Mouse (Mus musculus) v-Abl transformed pro-B cells (cell line): ENCODE data around the gene Cavin1.

Source experiments
- in situ Hi-C, 2 experiments: fragments of 400-800 bp; cut with MboI; formaldehyde crosslinking; loops; one replicate each; pipeline ENCODE4 v1.15.1; 2025; ENCODE audit not compliant: unreplicated experiment in 2 of 2

Gene Cavin1

DNA sequence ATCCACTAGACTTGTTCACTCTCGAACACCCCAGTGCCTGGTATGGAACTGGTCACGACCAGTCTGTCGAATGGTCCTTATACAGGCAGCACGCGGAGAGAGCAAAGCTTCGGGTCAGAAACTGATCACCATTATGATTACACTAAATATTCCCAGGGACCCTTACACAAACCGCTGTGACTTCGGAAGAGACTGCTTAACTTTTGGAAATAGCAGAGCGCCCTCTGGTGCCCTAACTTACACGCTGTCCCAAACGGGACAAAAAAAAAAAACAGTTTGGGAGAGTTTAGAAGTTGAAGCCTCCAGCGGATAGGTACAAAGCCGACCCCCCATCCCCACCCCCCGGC is 11.2 kb downstream of the Cavin1 start:
- in situ Hi-C loops = loop anchor here (5.0 to 10.0 kb wide), 8 partner anchors 67 to 597 kb away; no protein-coding TSS in a partner anchor

DNA sequence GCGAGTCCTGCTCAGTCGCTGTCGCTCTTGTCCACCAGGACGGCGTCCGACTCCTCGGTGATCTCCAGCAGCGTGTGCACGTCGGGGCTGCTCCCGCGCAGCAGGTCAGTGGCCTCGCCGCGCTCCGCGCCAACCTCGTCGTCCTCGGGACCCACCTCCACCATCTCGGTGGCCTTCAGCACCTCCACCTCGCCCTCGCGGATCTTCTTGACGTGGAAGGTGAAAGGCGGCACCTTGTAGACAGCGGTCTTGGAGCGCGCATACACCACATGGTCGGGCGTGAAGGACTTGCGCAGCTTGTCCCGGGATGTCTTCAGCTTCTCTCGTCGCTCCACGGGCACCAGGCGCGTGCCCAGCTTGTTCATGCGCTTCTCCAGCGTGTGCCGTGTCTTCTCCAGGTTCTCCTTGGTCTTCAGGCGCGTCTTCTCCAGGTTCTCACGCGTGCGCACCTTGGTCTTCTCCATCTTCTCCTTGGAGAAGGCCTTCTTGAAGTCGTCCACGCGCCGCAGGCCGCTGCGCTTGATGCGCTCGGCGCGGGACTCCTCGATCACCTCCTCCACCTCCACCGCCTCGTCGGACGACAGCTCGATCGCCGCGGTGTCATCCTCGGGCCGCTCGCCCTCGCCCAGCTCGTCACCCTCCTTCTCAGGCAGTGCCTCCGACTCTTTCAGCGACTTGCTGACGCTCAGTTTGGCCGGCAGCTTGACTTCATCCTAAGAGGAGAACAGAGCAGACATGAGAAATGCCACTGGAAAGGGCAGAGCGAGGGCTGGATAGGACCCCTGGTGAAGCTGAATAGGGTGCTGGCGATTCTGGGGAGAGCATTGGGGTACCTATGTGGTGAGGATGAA is 11.8 kb downstream of the Cavin1 start:
- in situ Hi-C loops = loop anchor here (5.0 to 10.0 kb wide), 8 partner anchors 67 to 597 kb away; no protein-coding TSS in a partner anchor

DNA sequence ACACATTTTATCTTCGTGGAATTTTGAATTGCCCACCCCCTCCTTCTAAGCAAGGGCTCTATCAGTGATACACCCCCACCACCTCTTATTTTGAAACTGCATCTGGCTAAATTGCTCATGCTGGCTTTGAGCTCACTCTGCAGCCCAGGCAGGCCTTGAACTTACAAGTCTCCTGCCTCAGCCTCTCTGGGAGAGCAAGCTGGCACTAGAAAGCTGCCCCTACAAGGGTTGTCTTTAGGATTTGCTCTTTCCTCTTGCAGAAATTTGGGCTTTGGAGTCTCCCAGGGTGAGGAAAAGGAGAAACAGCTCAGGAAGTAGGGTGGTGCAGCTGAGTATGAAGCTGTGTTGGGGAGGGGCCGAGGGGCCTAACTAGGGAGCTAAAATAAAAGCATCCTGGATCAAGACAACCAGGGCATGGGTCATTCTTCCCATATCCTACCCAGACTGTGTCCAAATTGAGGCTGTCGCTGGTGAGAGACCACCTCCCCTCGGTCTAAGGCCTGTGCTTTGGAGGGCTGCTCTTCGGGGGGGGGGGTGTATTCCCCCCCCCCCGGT is 12.7 kb downstream of the Cavin1 start:
- in situ Hi-C loops = loop anchor here (5.0 to 10.0 kb wide), 8 partner anchors 66 to 596 kb away; no protein-coding TSS in a partner anchor

DNA sequence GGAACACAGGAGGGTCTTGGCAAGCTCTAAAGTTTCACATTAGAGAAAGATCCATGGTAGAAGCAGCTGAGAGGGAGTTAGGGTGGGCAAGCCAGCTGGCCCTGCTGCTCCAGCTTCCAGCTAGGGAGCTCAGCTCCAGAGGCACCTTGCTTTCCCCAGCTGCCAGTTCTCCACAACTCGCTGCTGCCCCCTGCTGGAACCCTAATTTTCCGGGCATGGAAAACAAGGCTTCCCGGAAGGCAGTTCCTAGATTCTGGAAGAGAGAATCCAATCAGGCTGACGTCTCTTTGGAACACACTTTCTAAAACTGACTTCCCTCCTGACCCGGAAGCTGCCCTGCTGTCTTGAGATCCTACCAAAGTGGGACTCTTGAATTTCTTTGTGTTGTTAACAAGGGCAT is 13.4 kb downstream of the Cavin1 start:
- in situ Hi-C loops = loop anchor here (5.0 to 10.0 kb wide), 8 partner anchors 65 to 595 kb away; no protein-coding TSS in a partner anchor

DNA sequence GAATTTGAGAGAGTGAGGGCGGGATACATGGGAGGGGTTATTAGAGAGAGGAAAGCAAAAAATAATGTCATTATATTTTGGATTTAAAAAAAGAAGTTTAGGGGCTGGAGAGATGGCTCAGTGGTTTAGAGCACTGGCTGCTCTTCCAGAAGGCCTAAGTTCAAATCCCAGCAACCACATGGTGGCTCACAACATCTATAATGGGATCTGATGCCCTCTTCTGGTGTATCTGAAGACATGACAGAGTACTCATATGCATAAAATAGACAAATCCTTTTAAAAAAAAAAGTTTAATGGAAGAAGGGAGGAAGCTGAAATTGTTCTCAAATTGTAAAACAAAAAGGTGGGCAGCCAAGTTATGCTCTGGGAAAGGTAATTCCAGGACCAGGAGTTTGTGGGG is 21.1 kb downstream of the Cavin1 start:
- in situ Hi-C loops = no loop called here

DNA sequence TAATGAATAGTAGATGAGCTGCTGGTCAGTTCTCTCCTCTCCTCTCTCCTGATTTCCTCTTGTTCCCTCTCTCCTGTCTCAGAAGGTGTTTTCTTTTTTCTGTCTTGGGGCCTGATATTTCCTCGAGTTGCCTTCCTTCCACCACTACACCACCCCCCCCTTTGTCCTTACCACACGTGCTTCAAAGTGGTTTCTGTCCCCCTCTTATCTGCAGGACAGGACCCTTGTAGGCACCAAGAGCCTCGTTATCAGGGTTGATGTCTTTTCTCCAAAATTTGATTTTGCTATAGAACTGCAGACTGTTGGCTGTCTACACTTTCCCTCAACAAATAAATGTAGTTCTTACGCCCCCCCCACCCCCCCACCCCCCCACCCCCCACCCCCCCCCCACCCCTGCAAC is 22.4 kb downstream of the Cavin1 start:
- in situ Hi-C loops = no loop called here

DNA sequence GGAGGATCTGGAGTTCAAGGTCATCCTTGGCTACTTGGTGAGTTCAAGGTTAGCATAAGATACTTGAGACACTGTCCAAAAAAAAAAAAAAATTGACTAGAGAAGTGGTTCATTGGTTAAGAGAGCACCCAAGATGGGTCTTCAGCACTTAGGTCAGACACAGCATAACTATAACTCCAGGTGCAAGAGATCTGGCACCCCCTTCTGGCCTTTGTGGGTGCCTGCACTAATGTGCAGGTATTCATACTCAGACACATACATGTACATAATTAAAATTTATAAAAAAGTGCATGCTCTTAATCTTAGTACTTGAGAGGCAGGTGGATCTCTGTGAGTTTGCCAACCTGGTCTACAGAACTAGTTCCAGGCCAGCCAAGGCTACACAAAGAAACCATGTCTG is 23.1 kb downstream of the Cavin1 start:
- in situ Hi-C loops = no loop called here

DNA sequence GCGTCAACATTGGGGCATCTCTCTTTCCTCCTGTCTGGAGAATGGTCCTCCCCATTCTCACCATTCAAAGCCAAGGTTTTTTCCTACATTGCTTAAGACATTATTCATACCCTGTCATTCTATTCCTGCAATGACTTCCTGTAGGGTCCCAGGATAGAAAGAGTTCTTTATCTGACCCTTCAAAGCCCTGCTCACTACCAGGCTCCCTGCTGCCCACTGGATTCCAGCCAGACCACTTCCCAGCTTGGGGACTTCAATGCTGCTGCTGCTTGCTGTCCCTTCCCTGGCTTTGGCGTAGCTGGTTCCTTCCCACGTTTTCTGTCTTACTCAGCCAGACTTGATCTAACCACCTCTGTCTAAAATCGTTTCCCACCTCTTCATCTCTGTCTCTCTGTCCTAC is 23.8 kb downstream of the Cavin1 start:
- in situ Hi-C loops = no loop called here

DNA sequence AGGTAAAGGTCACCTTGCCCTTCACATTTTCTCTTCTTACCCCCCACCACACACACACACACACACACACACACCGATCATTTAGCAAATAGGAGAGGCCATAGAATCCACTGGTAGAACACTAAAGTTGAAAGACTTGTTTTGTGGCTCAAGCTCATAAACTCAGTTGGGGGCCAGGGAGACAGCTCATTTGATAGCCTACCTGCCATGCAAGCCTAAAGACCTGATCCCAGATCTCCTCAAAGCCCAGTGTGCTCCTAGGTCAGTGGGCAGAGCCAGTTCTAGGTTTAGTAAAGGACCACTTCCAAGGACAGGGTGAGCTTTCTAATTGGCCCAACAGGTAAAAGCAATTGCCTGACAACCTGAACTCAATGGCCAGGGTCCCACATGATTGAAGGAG is 28.3 kb downstream of the Cavin1 start:
- in situ Hi-C loops = no loop called here

DNA sequence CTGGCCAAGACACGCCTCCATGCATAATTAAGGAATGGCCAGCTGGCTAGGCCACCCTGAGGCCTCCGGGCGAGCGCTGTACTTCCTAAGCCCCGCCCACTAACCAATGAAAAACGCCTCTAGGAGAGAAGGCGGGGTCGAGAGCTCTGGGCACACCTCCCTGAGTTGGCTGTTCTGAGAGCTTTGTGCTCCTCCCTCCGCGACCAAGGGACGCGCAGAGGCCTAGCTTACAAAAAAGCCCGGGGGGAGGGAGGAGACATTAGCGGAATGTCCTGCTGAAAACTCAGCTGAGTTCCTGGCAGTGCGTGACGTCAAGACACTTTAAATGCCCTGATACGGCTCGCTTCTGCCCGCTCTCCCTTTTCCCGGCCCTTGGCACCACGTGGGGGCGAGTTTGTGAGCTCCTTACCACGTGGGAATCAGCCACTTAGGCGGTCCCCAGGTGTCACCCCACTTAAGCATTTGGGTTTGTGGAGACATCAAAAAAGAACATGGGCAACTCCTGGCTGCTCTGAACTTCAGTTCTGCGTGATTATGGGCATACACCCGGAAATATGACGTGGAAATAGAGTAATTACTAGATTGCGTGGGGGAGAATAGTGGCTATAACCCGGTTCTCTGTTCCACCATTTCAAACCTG is 31.1 kb downstream of the Cavin1 start, which contains the start of gene Stat3:
Stat3 (minus strand) TSS at position 29 of the 640 bp plus-strand sequence.
- in situ Hi-C loops = no loop called here

DNA sequence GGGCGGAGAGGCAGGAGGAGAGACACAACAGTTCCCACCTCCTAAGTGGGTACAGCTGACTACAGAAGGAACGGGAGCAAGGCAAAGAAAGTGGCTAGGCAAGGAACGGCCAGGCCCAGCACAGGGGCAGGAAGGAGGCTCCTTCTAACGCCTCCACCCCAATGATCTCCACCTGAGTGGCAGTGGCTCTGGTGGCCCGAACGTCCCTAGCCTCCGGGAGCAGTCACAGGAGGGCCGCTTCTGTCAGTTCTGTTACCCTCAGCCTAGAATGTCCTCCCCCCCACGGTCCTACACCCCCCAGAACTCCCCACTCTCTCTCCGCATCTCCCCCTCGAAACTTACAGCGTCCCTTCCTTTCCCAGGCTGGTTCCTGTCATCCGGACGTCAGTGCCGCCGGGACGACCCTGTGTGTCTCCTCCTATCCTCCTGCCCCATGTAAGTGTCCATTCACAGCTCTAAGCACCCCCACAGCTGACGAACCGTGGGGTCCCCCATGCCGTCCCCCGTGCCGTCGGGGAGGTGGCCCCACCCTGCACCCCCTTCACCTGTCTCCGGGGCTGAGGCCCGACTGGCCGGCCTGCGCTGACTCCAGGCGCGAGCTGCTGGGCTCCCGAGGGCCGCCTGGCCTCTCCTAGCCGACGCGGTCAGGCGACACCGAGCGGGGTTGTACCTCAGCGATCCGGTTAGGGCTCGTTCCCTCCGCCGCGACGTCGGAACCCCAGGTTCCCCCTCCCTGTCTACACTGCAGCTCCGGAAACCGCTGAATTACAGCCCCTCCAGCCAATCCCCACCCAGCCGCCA is 31.8 kb downstream of the Cavin1 start:
- in situ Hi-C loops = no loop called here

DNA sequence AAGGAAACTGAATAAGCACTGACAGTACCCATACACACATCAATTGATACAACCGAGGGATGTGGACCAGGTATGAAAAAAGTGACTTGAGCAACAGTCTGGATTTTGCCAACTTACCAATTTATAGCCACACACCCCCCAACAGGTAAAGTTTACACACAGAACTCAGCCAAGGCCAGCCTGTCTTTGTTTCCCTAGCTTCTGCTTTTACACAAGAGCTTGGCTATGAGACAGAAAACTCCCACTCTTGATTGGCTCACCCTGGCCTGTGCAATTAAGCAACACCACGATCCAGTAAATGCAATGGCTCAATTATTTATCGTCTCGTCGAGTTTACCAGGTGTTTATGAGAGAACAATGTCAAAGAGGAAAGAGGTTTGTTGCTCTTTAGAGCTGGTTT is 32.6 kb downstream of the Cavin1 start:
- in situ Hi-C loops = no loop called here

DNA sequence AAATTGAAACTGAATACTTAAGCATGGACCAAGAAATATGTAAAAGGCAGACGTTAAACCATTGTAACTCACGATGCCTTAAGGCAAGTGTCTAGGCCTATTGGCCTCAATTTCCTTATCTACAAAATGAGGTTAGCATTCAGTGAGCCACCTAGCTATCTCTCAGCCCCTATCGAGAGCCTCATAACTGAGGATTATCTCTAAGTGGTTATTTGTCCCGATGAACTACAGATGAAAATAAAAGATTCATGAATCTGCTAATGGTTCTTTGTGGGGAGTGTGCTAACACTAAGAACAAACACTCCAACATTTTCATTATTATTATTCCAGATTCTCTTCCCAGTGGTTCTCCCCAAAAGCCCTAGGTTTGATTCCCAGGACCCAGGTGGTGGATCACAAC is 33.4 kb downstream of the Cavin1 start:
- in situ Hi-C loops = no loop called here

DNA sequence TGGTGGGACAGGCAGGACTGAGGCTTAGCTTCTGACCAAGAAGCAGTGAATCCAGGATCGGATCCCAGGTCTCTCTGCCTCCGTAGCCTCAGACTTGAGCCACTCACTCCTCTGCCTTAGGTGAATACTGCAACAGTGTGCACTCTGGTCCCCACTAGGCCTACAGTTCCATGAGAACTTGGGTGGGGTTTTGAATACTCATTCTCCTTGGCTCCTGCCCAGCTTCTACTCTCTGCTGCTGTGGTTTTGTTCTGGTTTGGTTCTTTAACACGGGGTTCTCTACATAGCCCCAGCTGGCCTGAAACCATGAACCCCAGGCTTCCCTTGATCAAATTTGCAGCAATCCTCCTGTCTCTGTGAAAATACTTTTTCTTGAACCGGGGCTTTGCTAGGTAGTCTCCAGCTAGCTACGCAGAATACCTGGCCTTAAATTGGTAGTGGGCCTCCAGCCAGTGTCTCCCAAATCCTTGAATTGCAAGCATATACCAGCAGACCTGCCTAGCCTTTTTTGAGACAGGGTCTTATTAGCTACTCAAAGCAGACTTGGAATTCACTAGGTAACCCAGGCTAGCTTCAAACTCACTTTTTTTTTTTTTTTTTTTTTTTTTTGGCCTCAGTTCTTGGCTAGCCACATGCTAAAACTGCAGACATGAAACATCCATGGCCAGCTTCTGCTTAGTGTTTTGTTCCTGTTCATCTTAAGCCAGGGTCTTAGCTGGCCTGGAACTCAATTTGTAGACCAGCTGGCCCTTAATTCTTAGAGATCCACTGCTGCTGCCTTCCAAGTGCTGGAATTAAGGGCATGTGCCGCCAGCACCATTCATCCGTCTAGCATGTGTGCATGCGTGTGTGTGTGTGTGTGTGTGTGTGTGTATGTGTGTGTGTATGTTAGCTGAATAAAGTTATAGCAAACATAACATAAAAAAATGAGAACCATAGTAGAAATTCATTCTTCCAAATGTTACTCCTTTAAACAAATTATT is 35.0 kb downstream of the Cavin1 start:
- in situ Hi-C loops = no loop called here

DNA sequence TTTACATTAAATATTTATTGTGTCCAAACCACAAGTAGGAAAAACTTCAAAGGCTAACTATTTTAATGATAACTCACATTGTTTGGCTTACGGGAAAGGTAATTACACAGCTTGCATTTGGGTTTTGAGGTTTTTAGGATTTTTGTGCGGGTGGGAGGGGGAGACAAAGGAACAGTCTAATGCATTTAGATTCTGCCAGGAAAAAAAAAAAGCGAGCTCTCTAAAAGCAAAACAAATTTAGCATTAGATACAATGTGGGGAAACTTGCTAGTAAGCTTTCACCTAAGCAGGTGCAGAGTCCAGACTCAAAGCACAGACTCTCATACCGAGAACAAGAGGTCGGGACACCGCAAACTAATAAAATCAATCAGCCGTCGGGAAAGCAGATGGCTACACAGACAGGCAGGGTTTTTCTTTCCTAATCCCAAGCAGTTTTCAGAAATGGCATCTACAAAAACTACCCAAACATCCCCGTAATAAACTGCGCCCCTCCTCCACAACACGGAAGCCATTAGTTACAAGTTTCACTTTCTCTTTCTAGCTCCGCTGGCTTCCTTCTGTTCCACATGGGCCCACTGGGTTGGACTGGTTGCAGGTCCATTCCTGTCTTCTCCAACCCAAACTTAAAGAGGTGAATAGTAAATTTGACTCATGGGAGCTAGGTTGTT is 39.3 kb downstream of the Cavin1 start:
- in situ Hi-C loops = no loop called here

DNA sequence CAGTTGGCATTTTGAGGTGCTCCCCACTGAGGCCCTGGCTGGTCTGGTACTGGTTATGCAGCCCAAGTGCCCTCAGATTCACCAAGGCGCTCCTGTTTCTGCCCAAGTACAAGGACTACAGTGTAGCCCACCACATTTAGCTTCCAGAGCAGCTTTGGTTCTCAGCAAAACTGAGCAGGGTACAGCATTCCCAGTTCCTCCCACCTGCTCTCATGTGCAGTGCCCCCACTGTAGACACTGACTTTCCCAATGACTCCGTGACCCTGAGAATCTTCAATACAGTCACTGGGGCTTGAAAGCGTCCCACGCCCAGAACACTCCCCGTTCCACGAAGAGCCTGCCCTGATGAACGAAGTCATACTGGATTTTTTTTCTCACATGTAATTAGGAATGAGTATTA is 40.1 kb downstream of the Cavin1 start:
- in situ Hi-C loops = no loop called here

DNA sequence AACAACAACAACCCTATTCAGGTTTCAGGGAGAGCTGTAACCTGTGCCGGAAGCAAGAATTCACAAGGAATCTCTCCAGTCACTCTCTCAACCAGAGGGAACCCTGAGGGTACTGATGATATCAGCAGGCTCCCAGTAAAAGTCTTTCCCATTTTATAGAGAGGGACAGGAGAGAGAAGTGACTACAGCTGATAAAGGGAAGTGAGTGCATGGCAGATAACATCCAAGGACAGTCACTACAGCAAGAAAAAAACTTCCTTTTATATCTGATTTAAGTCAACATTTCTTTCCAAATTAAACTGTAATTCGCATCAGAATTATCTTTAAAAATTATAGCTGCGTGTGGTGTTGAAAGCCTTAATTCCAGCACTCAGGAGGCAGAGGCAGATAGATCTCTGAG is 43.3 kb downstream of the Cavin1 start:
- in situ Hi-C loops = no loop called here

DNA sequence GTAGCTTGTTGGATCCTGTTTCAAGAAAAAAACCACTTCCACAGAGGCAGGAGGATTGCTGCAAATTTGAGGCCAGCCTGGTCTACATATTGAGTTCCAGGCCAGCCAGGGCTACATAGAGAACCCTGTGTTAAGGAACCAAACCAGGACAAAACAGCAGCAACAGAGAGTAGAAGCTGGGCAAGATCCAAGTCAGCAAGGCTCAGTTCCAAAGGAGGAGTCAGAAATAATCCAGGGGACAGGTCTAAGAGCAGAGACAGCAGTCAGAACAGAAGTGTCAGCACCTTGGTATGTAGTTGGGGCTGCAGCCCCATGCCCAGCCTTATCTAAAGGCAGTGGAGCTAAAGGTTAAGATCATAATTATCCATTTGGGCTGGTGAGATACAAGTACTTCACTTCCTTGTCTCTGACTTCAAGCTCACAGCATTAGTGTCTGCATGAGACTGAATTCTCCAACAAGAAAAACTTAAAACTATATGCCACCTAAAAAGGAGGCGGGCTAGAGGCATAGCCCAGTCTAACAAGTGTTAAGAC is 46.2 kb downstream of the Cavin1 start:
- in situ Hi-C loops = no loop called here
